Mouse (Mus musculus): Measurements from ENCODE around the gene Dicer1.

- TF ChIP-seq CTCF (IDR thresholded peaks at IDR 0.05; ENCODE audit: extremely low read depth, insufficient read depth, low read length), result no peak
- TF ChIP-seq POLR2A (IDR thresholded peaks at IDR 0.05; ENCODE audit: extremely low read depth, insufficient read depth, low read length), result no peak
These were observed 62.9 kb downstream of the Dicer1 start for GRCm38 (mm10) chr12:104688870-104689269.

All from cortical plate, adult 2 months (tissue).